Mouse (Mus musculus) adrenal gland, postnatal 4 days (tissue): ENCODE data around the gene Uvssa. TPM values are rescaled to one million over a fixed set of nuclear protein-coding genes. Genes with fewer than 3 reads are reported as not detected.

ENCODE experiments used
- DNase-seq, 2 experiments: peaks; one replicate each; pipeline ENCODE4 v3.0.0; 2021 to 2022; ENCODE audit warnings: low spot score in 2 of 2, mixed read lengths in 2 of 2
- total RNA-seq, 2 experiments: library from RNA; stranded (reverse); gene quantifications; 2 replicates each; pipeline ENCODE4 v1.2.3; 2021

Uvssa gene
- total RNA-seq, 2 experiments from 2014 or later: 16.7 to 17.9 TPM

- peak; percentile 84 to 89 for DNase-seq
Measured at GRCm38 (mm10) chr5:33438214-33438613, 59.9 kb downstream of the Uvssa start.

- DNase-seq: peak in 1 of 2 experiments; percentile 55
Measured at GRCm38 (mm10) chr5:33442927-33443710, 64.8 kb downstream of the Uvssa start.

- DNase-seq: no peak
Measured at GRCm38 (mm10) chr5:33443794-33444193, 65.4 kb downstream of the Uvssa start.

- no peak for DNase-seq
Measured at GRCm38 (mm10) chr5:33455737-33456136, 77.4 kb downstream of the Uvssa start.

- no peak for DNase-seq
Measured at GRCm38 (mm10) chr5:33458132-33458622, 79.8 kb downstream of the Uvssa start.

- no peak for DNase-seq
Measured at GRCm38 (mm10) chr5:33459111-33459510, 80.8 kb downstream of the Uvssa start.

GRCm38 (mm10) chr5:33464390-33464789, 86.0 kb downstream of the Uvssa start:
- DNase-seq: no peak

GRCm38 (mm10) chr5:33465464-33465863, 87.1 kb downstream of the Uvssa start:
- no peak for DNase-seq

Other genes with a start within 250 kb of the Uvssa start
- gene Spon2, start 160.1 kb upstream of the Uvssa start, total RNA-seq: 1 to 10 TPM; 5.2 to 9.7 TPM
- gene Ctbp1, start 103.6 kb upstream of the Uvssa start, total RNA-seq: 100 to 1,000 TPM; 248 to 269 TPM
- gene Maea, start 43.0 kb upstream of the Uvssa start, total RNA-seq: 100 to 1,000 TPM; 110 to 114 TPM
- gene Nkx1-1, start 55.4 kb downstream of the Uvssa start, total RNA-seq: not detected